Mouse (Mus musculus) neural tube, embryonic 12.5 days (tissue): Measurements from ENCODE around the gene Rfc2. TPM values are rescaled to one million over a fixed set of nuclear protein-coding genes. Genes with fewer than 3 reads are reported as not detected.
"Not testable (repeated sequence)": the region's sequence is repeated elsewhere in the genome, so short reads cannot be mapped to it uniquely, and the experiment has no call there.

Experiments
- ATAC-seq: fragments of 200-750 bp; cut with Nextera tagmentation; 2 replicates; pipeline ENCODE4 v1.8.0; 2017; ENCODE audit warnings: low read depth, mild to moderate bottlenecking, moderate TSS enrichment, moderate library complexity; ENCODE audit not compliant: low FRiP score
- H3K27ac ChIP-seq: fragments of 300-500 bp; sonication (generic); 2 replicates; pipeline ENCODE4 v1.5.1; 2016
- H3K27me3 ChIP-seq: fragments of 300-500 bp; sonication (generic); replicated peaks from 2 replicates; pipeline ENCODE4 v1.6.1; 2016; ENCODE audit warnings: mild to moderate bottlenecking
- H3K36me3 ChIP-seq: fragments of 300-500 bp; sonication (generic); 2 replicates; pipeline ENCODE4 v1.6.1; 2016; ENCODE audit warnings: mild to moderate bottlenecking
- H3K4me1 ChIP-seq: fragments of 300-500 bp; sonication (generic); 2 replicates; pipeline ENCODE4 v1.6.1; 2016
- H3K4me2 ChIP-seq: fragments of 300-500 bp; sonication (generic); replicated peaks from 2 replicates; pipeline ENCODE4 v1.6.1; 2016; ENCODE audit warnings: mild to moderate bottlenecking
- H3K4me3 ChIP-seq: fragments of 300-500 bp; sonication (generic); 2 replicates; pipeline ENCODE4 v1.5.1; 2016
- H3K9ac ChIP-seq: fragments of 300-500 bp; sonication (generic); 2 replicates; pipeline ENCODE4 v1.6.1; 2016; ENCODE audit warnings: mild to moderate bottlenecking
- H3K9me3 ChIP-seq: fragments of 300-500 bp; sonication (generic); 2 replicates; pipeline ENCODE4 v1.6.1; 2016; ENCODE audit warnings: mild to moderate bottlenecking
- WGBS: fragments of 180-500 bp; shearing (Covaris S2); methylation state at CpG from one replicate; pipeline ENCODE4 v1.1.7; 2016; 5-methylcytosine and 5-hydroxymethylcytosine counted together
- microRNA-seq: library from miRNA; unstranded; fragments of <30 nt; microRNA quantifications from one replicate; pipeline ENCODE4, GENCODE M21; 2017
- polyA plus RNA-seq: library from polyadenylated mRNA; unstranded; fragments of >200 nt; fragmentation: Nextera tagmentation; extraction: Ambion mirVana; gene quantifications from 2 replicates; pipeline ENCODE4 v1.2.1, GENCODE M21; 2016

Gene Rfc2
- polyA plus RNA-seq, 1 experiment from 2014 or later: 231 TPM

GRCm38 (mm10) chr5:134640371-134640770 is 59.2 kb downstream of the Rfc2 start:
- Histone ChIP-seq H3K4me3 (no peak overlapping the region), H3K4me1 (peaks cover 7% of the 10 kb centered on the region), H3K27me3 (no peaks in the 10 kb centered on the region), H3K4me2 (no peak overlapping the region), H3K36me3 (peaks cover 9% of the 10 kb centered on the region), H3K27ac (no peak overlapping the region), H3K9ac (no peak overlapping the region), H3K9me3 (no peaks in the 10 kb centered on the region)
- 84% methylated on average over 2 of the region's 3 CpGs for WGBS
- no peak for ATAC-seq

- WGBS: 88% methylated on average over 1 of the region's 1 CpGs
- no peak overlapping the region for H3K27ac ChIP-seq
- H3K4me2 ChIP-seq: no peak overlapping the region
- H3K4me1 ChIP-seq: no peaks in the 10 kb centered on the region; the same call in 1 of the 2 replicates
- H3K36me3 ChIP-seq: no peaks in the 10 kb centered on the region
- no peaks in the 10 kb centered on the region for H3K9me3 ChIP-seq
- H3K9ac ChIP-seq: no peak overlapping the region
- no peak overlapping the region for H3K4me3 ChIP-seq
- ATAC-seq: no peak
- no peaks in the 10 kb centered on the region for H3K27me3 ChIP-seq
Measured at GRCm38 (mm10) chr5:134644121-134644520, 63.0 kb downstream of the Rfc2 start.

- Histone ChIP-seq H3K36me3 (no peaks in the 10 kb centered on the region), H3K4me1 (no peaks in the 10 kb centered on the region; the same call in 1 of the 2 replicates), H3K4me2 (no peak overlapping the region), H3K9me3 (no peaks in the 10 kb centered on the region), H3K9ac (no peak overlapping the region), H3K27ac (no peak overlapping the region), H3K27me3 (no peaks in the 10 kb centered on the region), H3K4me3 (no peak overlapping the region)
- ATAC-seq: no peak
- WGBS: 73% methylated on average over 8 of the region's 8 CpGs
Measured at GRCm38 (mm10) chr5:134644643-134645118, 63.5 kb downstream of the Rfc2 start.

- WGBS: 76% methylated on average over 4 of the region's 4 CpGs
- Histone ChIP-seq H3K9ac (no peak overlapping the region), H3K36me3 (no peaks in the 10 kb centered on the region), H3K4me1 (no peaks in the 10 kb centered on the region), H3K4me3 (no peak overlapping the region), H3K9me3 (no peaks in the 10 kb centered on the region), H3K27me3 (no peaks in the 10 kb centered on the region), H3K27ac (no peak overlapping the region), H3K4me2 (no peak overlapping the region)
- ATAC-seq: no peak
Measured at GRCm38 (mm10) chr5:134646461-134646860, 65.3 kb downstream of the Rfc2 start.

- WGBS: 82% methylated on average over 2 of the region's 2 CpGs
- Histone ChIP-seq H3K27ac (no peak overlapping the region), H3K36me3 (no peaks in the 10 kb centered on the region), H3K4me2 (no peak overlapping the region), H3K4me1 (no peaks in the 10 kb centered on the region), H3K9me3 (no peaks in the 10 kb centered on the region), H3K9ac (no peak overlapping the region), H3K27me3 (no peaks in the 10 kb centered on the region), H3K4me3 (no peak overlapping the region)
- ATAC-seq: no peak
Measured at GRCm38 (mm10) chr5:134647394-134647793, 66.2 kb downstream of the Rfc2 start.

GRCm38 (mm10) chr5:134648976-134649375 is 67.8 kb downstream of the Rfc2 start:
- not testable (repeated sequence) for H3K9ac ChIP-seq, H3K4me2 ChIP-seq, H3K4me3 ChIP-seq, H3K36me3 ChIP-seq, H3K9me3 ChIP-seq, ATAC-seq, H3K27me3 ChIP-seq, H3K27ac ChIP-seq, H3K4me1 ChIP-seq
- WGBS: 93% methylated on average over 3 of the region's 4 CpGs

GRCm38 (mm10) chr5:134650926-134651325 is 69.8 kb downstream of the Rfc2 start:
- WGBS: 54% methylated on average over 5 of the region's 5 CpGs
- H3K4me3 ChIP-seq: no peak overlapping the region

More at GRCm38 (mm10) chr5:134650926-134651325, 69.8 kb downstream of the Rfc2 start:
- Histone ChIP-seq H3K9ac (no peak overlapping the region), H3K27ac (no peak overlapping the region), H3K27me3 (no peaks in the 10 kb centered on the region), H3K4me1 (no peaks in the 10 kb centered on the region), H3K4me2 (no peak overlapping the region), H3K9me3 (no peaks in the 10 kb centered on the region), H3K36me3 (no peaks in the 10 kb centered on the region)
- no peak for ATAC-seq

Small RNAs within 50 kb of the gene (microRNA-seq; reads per million reads assigned to microRNA genes)
- gene Mir7228: not detected

Other genes with a start within 250 kb of the Rfc2 start
- gene Gtf2ird1, start 124.7 kb upstream of the Rfc2 start, polyA plus RNA-seq: 79.8 and 84.6 TPM in 2 replicates
- gene Clip2, start 28.9 kb upstream of the Rfc2 start, polyA plus RNA-seq: 11.2 and 12.0 TPM in 2 replicates
- gene Syna, start 21.2 kb upstream of the Rfc2 start, polyA plus RNA-seq: 0.15 and 0.22 TPM in 2 replicates
- gene Lat2, start 33.7 kb downstream of the Rfc2 start, polyA plus RNA-seq: 6.0 and 6.4 TPM in 2 replicates
- 421 and 426 TPM in 2 replicates for gene Eif4h, start 58.1 kb downstream of the Rfc2 start, polyA plus RNA-seq
- 18.8 and 24.3 TPM in 2 replicates for gene Limk1, start 107.2 kb downstream of the Rfc2 start, polyA plus RNA-seq
- gene Eln, start 166.0 kb downstream of the Rfc2 start, polyA plus RNA-seq: 6.0 and 6.6 TPM in 2 replicates